Mouse (Mus musculus) myocyte (in vitro differentiated cells): ENCODE results near the gene Sncb.

Source experiments
- POLR2A ChIP-seq: IDR thresholded peaks from one replicate; pipeline ENCODE4 v1.6.1; 2011; ENCODE audit warnings: low read depth, mild to moderate bottlenecking, control low read depth, moderate library complexity; ENCODE audit not compliant: insufficient read length
- USF1 ChIP-seq: IDR thresholded peaks from one replicate; pipeline ENCODE4 v1.6.1; 2011; ENCODE audit warnings: low read depth, mild to moderate bottlenecking, control low read depth, moderate library complexity

DNA sequence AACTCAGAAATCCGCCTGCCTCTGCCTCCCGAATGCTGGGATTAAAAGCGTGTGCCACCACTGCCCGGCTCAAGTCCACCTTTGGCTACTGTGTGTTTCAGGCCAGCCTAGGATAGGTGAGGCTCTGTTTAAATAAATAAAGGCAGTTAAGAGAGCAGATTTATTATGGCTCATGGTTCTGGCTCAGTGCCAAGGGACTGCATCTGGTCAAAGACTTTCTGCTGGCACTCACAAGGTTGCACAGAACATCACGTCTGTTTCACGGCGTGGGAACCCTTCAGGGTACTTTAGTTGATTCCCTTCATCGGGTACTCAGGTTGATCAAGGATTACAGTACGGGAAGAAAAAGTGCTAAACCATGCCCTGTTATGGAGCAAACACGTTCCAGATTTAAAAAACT is 51.4 kb downstream of the Sncb start:
- TF ChIP-seq POLR2A (no peak), USF1 (no peak)
